Mouse (Mus musculus) large intestine, adult 2 months (tissue): ENCODE results near the gene Fhod1. TPM values are rescaled to one million over a fixed set of nuclear protein-coding genes. Genes with fewer than 3 reads are reported as not detected.
A peak's percentile ranks its signal among the peaks of the same experiment; 100 is the strongest.

Experiments used
- DNase-seq: peaks from one replicate; pipeline ENCODE4 v3.0.0-alpha.2; 2012; ENCODE audit warnings: low read depth, low spot score
- WGBS: fragments of 180-500 bp; shearing (Covaris S2); methylation state at CpG from one replicate; pipeline ENCODE4 v1.1.7; 2018; 5-methylcytosine and 5-hydroxymethylcytosine counted together
- polyA plus RNA-seq: library from polyadenylated mRNA; depleted of rRNA; stranded (reverse); fragments of >200 nt; gene quantifications from 2 replicates; pipeline ENCODE4 v1.2.3, GENCODE M21; 2012; rRNA removed

The Fhod1 gene
- 20.1 and 28.9 TPM in 2 replicates for polyA plus RNA-seq

- WGBS, result under 1% methylated on average over 53 of the region's 53 CpGs
- peak; percentile 83 for DNase-seq
These were observed at the start of gene Fhod1 for GRCm38 (mm10) chr8:105347428-105348221. TSS of gene Fhod1 (minus strand) at chr8:105347953.

- no peak for DNase-seq
- WGBS, result 68% methylated on average over 7 of the region's 7 CpGs
These were observed 46.2 kb upstream of the Fhod1 start for GRCm38 (mm10) chr8:105393915-105394314.

- no peak for DNase-seq
These were observed 45.5 kb upstream of the Fhod1 start for GRCm38 (mm10) chr8:105393089-105393787.

GRCm38 (mm10) chr8:105389096-105389495, 41.3 kb upstream of the Fhod1 start:
- DNase-seq, result no peak

More at GRCm38 (mm10) chr8:105393089-105393787, 45.5 kb upstream of the Fhod1 start:
- 86% methylated on average over 12 of the region's 12 CpGs for WGBS

GRCm38 (mm10) chr8:105387151-105387550, 39.4 kb upstream of the Fhod1 start:
- DNase-seq, result no peak
- WGBS, result 32% methylated on average over 1 of the region's 1 CpGs

More at GRCm38 (mm10) chr8:105389096-105389495, 41.3 kb upstream of the Fhod1 start:
- WGBS, result 37% methylated on average over 6 of the region's 6 CpGs

- WGBS, result 99% methylated on average over 2 of the region's 2 CpGs
- DNase-seq, result no peak
These were observed 36.3 kb upstream of the Fhod1 start for GRCm38 (mm10) chr8:105384070-105384469.

DNA sequence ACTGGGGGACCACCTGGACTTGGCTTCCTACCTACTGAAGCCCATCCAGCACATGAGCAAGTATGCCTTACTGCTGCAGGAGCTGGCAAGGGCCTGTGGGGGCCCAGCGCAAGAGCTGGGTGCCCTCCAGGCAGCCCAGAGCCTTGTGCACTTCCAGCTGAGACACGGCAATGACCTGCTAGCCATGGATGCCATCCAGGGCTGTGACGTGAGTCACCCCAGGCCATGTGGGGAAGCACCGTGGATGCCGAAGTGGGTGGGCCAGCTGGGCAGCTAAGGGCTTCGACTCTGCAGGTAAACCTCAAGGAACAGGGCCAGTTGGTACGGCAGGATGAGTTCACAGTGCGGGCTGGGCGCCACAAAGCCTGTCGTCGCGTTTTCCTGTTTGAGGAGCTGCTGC, 32.6 kb upstream of the Fhod1 start:
- 80% methylated on average over 12 of the region's 12 CpGs for WGBS
- no peak for DNase-seq

DNA sequence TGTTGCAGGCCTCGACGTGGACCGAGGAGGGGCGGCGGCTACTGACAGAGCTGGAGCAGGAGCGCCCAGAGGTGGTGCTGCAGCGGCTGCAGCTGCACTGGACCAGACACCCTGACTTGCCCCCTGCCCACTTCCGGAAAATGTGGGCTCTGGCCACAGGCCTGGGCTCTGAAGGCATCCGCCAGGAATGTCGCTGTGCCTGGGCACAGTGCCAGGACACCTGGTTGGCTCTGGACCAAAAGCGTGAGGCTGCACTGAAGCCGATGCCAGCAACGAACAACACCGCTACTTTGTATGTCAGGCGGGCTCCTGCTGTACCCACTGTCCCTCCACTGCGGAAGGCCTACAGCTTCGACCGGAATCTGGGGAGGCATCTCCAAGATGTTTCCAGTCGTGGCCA, 30.9 kb upstream of the Fhod1 start:
- 17% methylated on average over 19 of the region's 19 CpGs for WGBS
- no peak for DNase-seq

- DNase-seq, result no peak
- WGBS, result 37% methylated on average over 33 of the region's 33 CpGs
These were observed 26.8 kb upstream of the Fhod1 start for GRCm38 (mm10) chr8:105374513-105374966.

DNA sequence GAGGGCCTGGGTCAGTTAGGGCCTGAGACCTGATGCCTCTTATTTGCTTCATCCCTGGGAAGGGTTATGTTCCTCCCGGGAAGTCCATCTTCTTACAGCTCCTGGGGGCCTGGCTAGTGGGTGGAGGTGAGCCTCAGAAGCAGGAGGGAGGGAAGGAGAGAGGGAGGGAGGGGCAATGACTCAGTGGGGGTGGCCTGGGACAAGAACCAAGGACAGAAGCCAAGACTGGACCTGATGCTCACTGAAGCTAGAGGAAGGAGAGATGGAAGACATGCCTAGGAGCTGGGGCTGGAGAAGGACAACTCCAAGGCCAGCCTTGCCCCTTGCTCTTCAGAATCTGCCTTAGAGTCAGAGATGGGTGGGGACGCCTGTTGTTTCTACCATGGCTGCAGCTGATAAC, 25.3 kb upstream of the Fhod1 start, which contains the start of gene Plekhg4:
Gene Plekhg4, plus strand, starts transcription at position 243 of the 400 bp plus-strand sequence.
- no peak for DNase-seq

DNA sequence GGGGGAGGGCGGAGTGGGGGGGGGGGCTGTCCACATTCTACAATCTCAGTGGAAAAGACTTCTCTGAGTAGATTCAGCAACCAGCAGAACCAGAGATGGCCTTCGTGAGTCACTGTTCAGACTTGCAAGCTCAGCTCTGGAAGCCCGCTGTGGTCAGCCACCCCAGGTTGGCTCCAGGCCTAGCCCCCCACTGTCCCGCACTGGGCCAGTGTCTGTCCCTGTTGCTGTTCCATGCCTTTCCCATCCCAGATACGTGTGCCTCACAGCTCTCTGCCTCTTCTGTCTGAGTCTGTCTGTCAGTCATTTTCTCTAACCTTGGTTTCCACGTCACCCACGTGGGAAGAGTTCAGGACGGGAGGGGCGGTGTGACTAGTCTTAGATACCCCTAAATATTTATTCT, 24.7 kb upstream of the Fhod1 start:
- no peak for DNase-seq
- WGBS, result 80% methylated on average over 9 of the region's 9 CpGs

More for the DNA sequence above, 25.3 kb upstream of the Fhod1 start, which contains the start of gene Plekhg4:
- WGBS, result 56% methylated on average over 2 of the region's 2 CpGs

GRCm38 (mm10) chr8:105367107-105367506, 19.4 kb upstream of the Fhod1 start:
- 68% methylated on average over 2 of the region's 2 CpGs for WGBS
- no peak for DNase-seq

DNA sequence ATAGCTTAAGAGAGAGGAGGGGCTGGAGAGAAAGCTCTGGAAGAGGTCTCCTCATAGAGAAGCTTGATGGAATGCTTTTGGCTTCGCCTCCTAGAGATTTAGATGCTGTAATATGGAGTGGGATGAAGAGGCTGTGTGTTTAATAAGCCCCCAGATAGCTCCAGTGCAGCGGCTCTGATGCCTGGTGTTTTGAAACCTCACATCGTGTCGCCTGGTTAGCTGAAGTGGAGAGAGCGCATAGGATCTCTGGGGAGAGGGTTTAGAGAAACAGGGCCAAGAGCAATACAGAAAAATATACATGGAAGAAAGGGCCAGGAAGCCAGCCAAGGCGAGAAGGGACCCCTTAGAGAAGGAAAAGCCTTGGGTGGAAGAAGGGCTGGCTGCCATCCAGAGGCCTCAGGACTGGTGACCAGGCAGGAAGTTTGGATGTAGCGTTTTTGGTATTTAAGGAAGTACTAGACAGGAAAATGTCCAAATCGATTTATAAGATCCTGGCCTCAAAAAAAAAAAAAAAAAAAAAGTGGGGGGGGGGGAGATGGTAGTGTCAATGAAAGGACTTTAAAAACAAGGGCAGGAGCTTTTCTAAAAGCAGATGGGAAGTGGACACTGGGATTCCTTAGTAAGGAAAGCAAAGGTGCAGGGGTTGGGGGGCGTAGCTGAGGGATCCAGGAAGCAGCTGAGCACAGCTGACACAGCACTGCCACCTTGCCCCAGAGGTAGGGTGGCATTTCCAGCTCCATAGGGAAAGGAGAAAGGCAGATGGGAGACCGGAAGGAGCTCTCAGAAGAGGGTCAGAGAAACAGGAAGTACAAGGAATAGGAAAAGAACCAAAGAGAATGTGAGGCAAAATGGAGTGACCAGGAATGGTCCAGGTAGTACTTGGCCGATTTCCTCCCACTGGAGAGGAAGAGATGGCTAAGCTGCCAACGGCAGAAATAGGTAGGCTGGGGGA, 14.3 kb upstream of the Fhod1 start:
- WGBS, result 61% methylated on average over 12 of the region's 12 CpGs
- no peak for DNase-seq

- 61% methylated on average over 4 of the region's 4 CpGs for WGBS
These were observed 11.9 kb upstream of the Fhod1 start for GRCm38 (mm10) chr8:105359646-105360045.

GRCm38 (mm10) chr8:105359208-105359607, 11.5 kb upstream of the Fhod1 start:
- WGBS, result 64% methylated on average over 15 of the region's 15 CpGs
- DNase-seq, result no peak

More at GRCm38 (mm10) chr8:105359646-105360045, 11.9 kb upstream of the Fhod1 start:
- no peak for DNase-seq

- DNase-seq, result no peak
- WGBS, result 90% methylated on average over 14 of the region's 14 CpGs
These were observed 8.9 kb upstream of the Fhod1 start for GRCm38 (mm10) chr8:105356681-105357080.

DNA sequence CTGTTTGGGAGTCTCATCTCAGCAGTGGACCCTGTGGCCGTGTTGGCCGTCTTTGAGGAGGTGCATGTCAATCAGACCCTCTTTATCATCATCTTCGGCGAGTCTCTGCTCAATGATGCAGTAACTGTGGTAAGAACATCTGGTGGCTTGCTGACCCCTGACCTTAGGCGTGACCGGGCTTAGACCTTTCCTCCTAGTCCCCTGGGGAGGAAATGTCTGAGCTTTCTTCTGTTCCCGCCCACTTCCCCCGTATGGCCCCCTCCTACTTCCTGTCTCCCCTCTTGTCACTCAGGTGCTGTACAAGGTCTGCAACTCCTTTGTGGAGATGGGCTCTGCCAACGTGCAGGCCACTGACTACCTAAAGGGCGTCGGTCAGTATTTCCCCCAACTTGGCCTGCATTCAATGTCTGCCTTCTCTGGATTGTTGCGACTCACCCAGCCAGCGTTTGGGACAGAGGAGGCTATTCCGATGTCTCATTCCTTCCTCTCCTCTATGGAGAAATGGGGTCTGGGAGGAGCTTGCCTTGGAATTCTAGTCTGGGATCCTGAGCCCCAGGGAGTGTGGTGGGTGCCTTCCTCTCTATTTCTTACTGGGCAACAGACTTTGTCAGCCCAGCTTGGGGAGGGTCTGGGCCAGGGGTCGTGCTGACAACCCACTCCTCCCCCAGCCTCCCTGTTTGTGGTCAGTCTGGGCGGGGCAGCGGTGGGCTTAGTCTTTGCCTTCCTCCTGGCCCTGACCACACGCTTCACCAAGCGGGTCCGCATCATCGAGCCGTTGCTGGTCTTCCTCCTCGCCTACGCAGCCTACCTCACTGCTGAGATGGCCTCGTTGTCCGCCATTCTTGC, 7.6 kb upstream of the Fhod1 start:
- 68% methylated on average over 26 of the region's 26 CpGs for WGBS
- DNase-seq, result no peak

- DNase-seq, result no peak
- 49% methylated on average over 4 of the region's 4 CpGs for whole genome bisulfite sequencing
These were observed 6.8 kb upstream of the Fhod1 start for GRCm38 (mm10) chr8:105354549-105354948.
